Mouse (Mus musculus) kidney, adult 2 months (tissue): ENCODE results near the gene Macrod2. TPM values are rescaled to one million over a fixed set of nuclear protein-coding genes. Genes with fewer than 3 reads are reported as not detected.

Source experiments
- DNase-seq: peaks from one replicate; pipeline ENCODE4 v3.0.0; 2021
- H3K27ac ChIP-seq: fragments of 200-500 bp; 2 replicates; pipeline ENCODE4 v1.5.1; 2012; ENCODE audit warnings: low read depth, low read length, control low read depth, inconsistent platforms; ENCODE audit not compliant: insufficient read depth
- H3K27me3 ChIP-seq: fragments of 200-500 bp; replicated peaks from 2 replicates; pipeline ENCODE4 v1.6.1; 2012; ENCODE audit warnings: mild to moderate bottlenecking, moderate library complexity, low read length, inconsistent platforms; ENCODE audit not compliant: control insufficient read depth, insufficient read depth
- H3K36me3 ChIP-seq: fragments of 200-500 bp; 2 replicates; pipeline ENCODE4 v1.6.1; 2012; ENCODE audit warnings: mild to moderate bottlenecking, moderate library complexity, low read length, inconsistent platforms; ENCODE audit not compliant: control insufficient read depth, insufficient read depth
- H3K4me1 ChIP-seq: fragments of 200-500 bp; 2 replicates; pipeline ENCODE4 v1.6.1; 2011; ENCODE audit warnings: low read length; ENCODE audit not compliant: control insufficient read depth, insufficient read depth
- H3K4me3 ChIP-seq: fragments of 200-500 bp; 2 replicates; pipeline ENCODE4 v1.5.1; 2011; ENCODE audit warnings: mild to moderate bottlenecking, low read depth, low read length, control low read depth; ENCODE audit not compliant: insufficient read depth
- CTCF ChIP-seq: fragments of 200-500 bp; conservative IDR thresholded peaks from 2 replicates; pipeline ENCODE4 v1.5.1; 2011; ENCODE audit warnings: low read depth, mild to moderate bottlenecking, control low read depth, low read length, moderate library complexity, mixed read lengths; ENCODE audit not compliant: insufficient read depth, insufficient read length
- POLR2A ChIP-seq: fragments of 200-500 bp; IDR thresholded peaks from one replicate; pipeline ENCODE4 v1.6.1; 2011; ENCODE audit warnings: low read depth, low read length, control low read depth
- WGBS: fragments of 180-500 bp; shearing (Covaris S2); methylation state at CpG from one replicate; pipeline ENCODE4 v1.1.7; 2018; 5-methylcytosine and 5-hydroxymethylcytosine counted together
- polyA plus RNA-seq: library from polyadenylated mRNA; depleted of rRNA; stranded (reverse); fragments of >200 nt; gene quantifications from 2 replicates; pipeline ENCODE4 v1.2.3, GENCODE M21; 2012

Gene Macrod2
- polyA plus RNA-seq, 1 experiment: 9.8 TPM

DNA sequence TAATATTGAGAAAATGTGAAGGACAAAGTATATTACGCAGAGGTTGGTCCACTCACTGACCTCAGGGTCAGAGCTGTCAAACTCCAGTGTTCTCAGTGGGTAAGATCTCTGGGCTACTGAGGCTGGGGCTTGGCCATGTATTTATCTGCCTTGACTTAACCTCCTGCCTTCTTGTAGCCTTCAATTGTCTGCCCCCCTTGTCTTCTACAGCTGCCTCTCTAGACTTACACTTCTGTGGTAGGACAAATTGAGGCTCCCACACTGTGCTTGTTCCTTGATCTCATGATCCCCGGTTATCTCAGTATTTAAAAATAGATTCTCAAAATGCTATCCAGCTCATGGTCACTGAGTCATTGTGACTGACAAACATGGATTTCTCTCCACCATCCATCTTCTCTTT is 53.5 kb downstream of the Macrod2 start:
- H3K36me3 ChIP-seq: no peaks in the 10 kb centered on the region
- H3K4me1 ChIP-seq: no peaks in the 10 kb centered on the region
- H3K4me3 ChIP-seq: no peak overlapping the region
- no peaks in the 10 kb centered on the region for H3K27me3 ChIP-seq
- no peak for DNase-seq
- TF ChIP-seq CTCF: no peak
- no peak overlapping the region for H3K27ac ChIP-seq
- 83% methylated on average over 2 of the region's 2 CpGs for whole genome bisulfite sequencing

DNA sequence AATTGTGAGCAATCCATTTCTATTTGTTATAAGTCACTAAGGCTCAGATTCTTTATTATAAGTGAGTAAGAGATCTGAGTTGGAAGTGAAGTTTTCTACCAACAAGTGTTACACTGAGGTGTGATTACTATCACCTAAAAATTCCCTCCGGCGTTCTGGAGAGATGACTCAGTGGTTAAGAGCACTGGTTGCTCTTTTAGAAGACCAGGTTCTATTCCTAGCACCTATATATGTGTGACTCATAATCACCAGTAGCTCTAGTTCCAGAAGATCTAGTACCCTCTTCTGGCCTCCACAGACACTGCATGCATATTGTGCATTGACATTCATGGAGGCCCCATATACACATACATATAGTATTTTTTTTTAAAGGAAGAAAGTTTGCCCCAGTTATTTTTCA is 80.7 kb downstream of the Macrod2 start:
- H3K4me1 ChIP-seq: no peaks in the 10 kb centered on the region
- DNase-seq: no peak
- no peaks in the 10 kb centered on the region for H3K36me3 ChIP-seq
- WGBS: 79% methylated on average over 2 of the region's 2 CpGs
- H3K27me3 ChIP-seq: no peaks in the 10 kb centered on the region
- TF ChIP-seq CTCF (no peak), POLR2A (no peak)
- no peak overlapping the region for H3K4me3 ChIP-seq
- no peak overlapping the region for H3K27ac ChIP-seq

DNA sequence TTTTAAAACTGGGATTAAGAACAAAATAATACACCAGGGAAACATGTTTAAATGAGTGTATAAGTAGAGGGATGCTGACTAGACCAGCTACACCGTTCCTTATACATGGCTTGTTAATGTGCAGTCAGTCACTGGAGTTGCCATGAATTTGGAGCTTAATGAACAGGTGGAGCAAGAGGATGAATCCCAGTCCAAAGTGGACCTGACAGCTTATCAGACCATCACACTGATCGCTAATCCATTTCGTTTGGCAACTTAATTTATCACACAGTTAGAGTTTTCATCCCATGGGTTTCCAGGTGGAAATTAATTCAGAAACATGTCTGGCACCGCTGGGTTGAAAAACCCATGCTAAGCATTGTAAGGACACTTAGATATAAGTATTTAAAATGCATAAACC is 81.8 kb downstream of the Macrod2 start:
- H3K27ac ChIP-seq: no peak overlapping the region
- no peaks in the 10 kb centered on the region for H3K36me3 ChIP-seq
- 82% methylated on average over 4 of the region's 4 CpGs for WGBS
- H3K27me3 ChIP-seq: no peaks in the 10 kb centered on the region
- no peak for TF ChIP-seq POLR2A
- H3K4me3 ChIP-seq: no peak overlapping the region
- no peak for DNase-seq
- no peaks in the 10 kb centered on the region for H3K4me1 ChIP-seq

DNA sequence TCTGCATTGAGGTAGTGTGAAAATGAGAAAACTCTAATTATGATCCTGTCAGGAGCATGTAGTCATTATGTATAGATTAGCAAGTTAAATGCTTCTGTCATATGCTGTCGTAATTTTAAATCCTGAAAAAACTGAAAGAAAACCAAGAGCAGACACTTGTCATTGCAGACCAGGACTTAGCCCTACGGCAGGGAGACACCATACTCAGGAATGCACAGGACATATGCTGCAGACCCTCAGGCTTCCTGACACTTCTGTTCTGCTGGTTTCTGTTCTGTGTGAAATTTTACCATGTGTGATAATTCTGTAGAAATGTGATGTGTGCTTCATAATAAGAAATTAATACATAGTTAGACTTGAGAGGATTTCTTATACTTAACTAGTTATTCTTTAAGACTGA is 87.5 kb downstream of the Macrod2 start:
- H3K36me3 ChIP-seq: no peaks in the 10 kb centered on the region
- no peak overlapping the region for H3K4me3 ChIP-seq
- TF ChIP-seq POLR2A (no peak), CTCF (no peak)
- no peak overlapping the region for H3K27ac ChIP-seq
- H3K4me1 ChIP-seq: no peaks in the 10 kb centered on the region
- no peaks in the 10 kb centered on the region for H3K27me3 ChIP-seq
- WGBS: 87% methylated on average over 2 of the region's 2 CpGs
- no peak for DNase-seq

DNA sequence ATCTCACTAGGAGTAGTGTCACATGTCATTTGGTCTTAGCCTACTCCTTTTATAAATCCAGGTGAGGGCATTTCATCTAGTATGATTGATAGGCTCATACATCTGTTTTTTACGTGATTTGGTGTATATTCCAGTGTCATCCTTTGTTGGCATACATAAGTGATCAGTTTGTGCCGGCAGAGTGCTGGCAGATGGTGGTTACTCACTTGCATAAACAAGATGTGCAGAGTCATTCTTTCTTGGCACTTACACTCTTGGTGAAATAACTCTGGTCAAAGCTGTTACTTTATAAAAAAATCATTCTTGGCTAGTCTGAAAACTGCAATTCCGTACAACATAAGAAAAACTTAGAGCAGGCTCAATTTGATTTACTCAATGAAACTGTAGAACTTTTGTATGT is 102.6 kb downstream of the Macrod2 start:
- no peaks in the 10 kb centered on the region for H3K27me3 ChIP-seq
- WGBS: 78% methylated on average over 3 of the region's 3 CpGs
- H3K27ac ChIP-seq: no peak overlapping the region
- no peak overlapping the region for H3K4me3 ChIP-seq
- no peaks in the 10 kb centered on the region for H3K36me3 ChIP-seq
- TF ChIP-seq CTCF (no peak), POLR2A (no peak)
- DNase-seq: no peak
- no peaks in the 10 kb centered on the region for H3K4me1 ChIP-seq

DNA sequence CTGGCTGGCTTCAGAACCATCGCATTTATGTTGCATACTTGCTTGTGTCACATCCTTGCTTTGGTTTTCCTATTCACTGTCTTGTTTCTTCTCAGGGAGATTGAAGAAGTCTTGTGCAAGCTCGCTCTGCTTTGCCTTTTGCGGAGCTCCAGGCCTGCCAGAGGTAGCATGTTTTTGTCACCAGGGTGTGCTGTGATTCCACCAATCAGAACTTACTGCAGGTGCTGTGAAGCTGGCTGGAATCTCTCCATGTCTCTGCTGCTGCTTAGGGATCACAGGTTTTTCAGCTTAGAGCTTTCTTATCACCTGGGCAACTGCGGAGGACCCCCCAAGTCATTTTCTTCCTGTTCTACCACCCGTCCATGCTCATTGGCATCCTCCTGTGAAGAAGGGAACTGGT is 105.8 kb downstream of the Macrod2 start:
- TF ChIP-seq POLR2A: no peak
- TF ChIP-seq CTCF: peak; percentile 50
- Histone ChIP-seq H3K27me3 (no peaks in the 10 kb centered on the region), H3K27ac (no peak overlapping the region), H3K4me3 (no peak overlapping the region), H3K4me1 (no peaks in the 10 kb centered on the region), H3K36me3 (no peaks in the 10 kb centered on the region)
- DNase-seq: peak; percentile 18
- WGBS: 40% methylated on average over 5 of the region's 5 CpGs

DNA sequence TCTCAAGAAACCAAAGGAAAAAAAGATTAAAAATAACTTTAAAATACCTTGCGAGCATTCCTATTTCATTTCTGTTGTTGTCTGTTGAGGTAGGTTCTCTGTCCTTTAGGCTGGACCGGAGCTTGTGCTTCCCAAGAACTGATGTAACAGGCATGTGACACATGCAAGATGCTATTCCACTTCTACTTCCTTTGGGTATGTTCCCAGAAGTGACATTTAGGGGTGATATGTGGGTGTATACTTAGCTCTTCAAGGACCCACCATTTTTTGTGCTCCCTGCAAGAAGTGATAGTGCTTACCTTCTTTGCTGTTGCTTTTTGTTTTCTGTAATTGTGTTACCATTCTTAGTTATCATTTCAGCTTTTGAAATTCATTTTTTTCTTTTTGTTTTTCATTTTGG is 126.4 kb downstream of the Macrod2 start:
- Histone ChIP-seq H3K36me3 (no peaks in the 10 kb centered on the region), H3K4me3 (no peak overlapping the region), H3K27ac (no peak overlapping the region), H3K4me1 (no peaks in the 10 kb centered on the region), H3K27me3 (no peaks in the 10 kb centered on the region)
- no peak for DNase-seq
- TF ChIP-seq POLR2A (no peak), CTCF (no peak)
- WGBS: 88% methylated on average over 2 of the region's 2 CpGs

DNA sequence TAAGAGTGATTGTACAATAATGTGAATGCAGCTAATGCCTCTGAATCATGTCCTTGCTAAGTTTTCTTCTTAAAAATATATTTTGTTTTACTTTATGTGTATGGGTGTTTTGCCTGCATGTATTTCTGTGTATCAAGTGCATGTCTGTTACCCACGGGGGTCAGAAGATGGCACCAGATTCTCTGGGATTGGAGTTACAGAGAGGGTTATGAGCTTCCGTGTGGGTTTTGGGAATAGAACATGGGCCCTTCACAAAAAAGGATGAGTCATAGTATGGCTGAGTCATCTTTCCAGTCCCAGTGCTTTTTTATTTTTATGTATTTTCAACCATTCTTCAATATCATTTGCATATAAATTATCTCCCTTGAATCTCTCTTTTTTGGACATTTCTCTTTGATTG is 135.1 kb downstream of the Macrod2 start:
- no peak for DNase-seq
- no peak overlapping the region for H3K27ac ChIP-seq
- TF ChIP-seq POLR2A (no peak), CTCF (no peak)
- H3K4me1 ChIP-seq: no peaks in the 10 kb centered on the region
- H3K4me3 ChIP-seq: no peak overlapping the region
- no peaks in the 10 kb centered on the region for H3K36me3 ChIP-seq
- WGBS: 66% methylated on average over 2 of the region's 2 CpGs
- no peaks in the 10 kb centered on the region for H3K27me3 ChIP-seq
